Mouse (Mus musculus): ENCODE data around the gene Stfa1. TPM values are rescaled to one million over a fixed set of nuclear protein-coding genes. Genes with fewer than 3 reads are reported as not detected.
"Not testable (repeated sequence)": the region's sequence is repeated elsewhere in the genome, so short reads cannot be mapped to it uniquely, and the experiment has no call there.

Stfa1 gene
- not detected in 2 replicates for polyA plus RNA-seq (2012; rRNA removed)

DNA sequence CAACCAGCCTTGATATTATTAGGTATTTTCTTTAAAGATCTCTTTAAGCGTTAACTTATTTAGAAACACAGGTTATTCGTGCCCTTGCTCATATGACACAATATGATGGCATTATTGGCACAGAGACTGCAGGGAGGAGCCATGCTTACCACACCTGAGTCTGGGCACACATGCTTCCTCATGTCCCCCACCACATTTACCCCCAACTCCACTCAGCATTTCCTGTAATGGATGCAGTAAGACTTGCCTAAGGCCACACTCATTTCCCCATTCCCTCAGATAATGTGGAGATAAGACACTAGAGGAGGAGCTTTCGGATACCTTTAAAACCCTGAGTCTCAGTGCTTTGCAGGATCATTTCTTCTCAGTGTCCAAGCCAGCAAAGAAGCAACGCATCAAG is at the start of gene Stfa1:
Gene Stfa1 (plus strand): TSS at position 156 of the 400 bp plus-strand sequence.
- WGBS, result 82% methylated on average over 4 of the region's 4 CpGs
- H3K4me3 ChIP-seq (ENCODE audit: low read depth, low read length); H3K4me1 ChIP-seq (ENCODE audit: control insufficient read depth, insufficient read depth, insufficient read length, low read length); H3K36me3 ChIP-seq (ENCODE audit: control insufficient read depth, insufficient read depth, low read length); H3K27ac ChIP-seq (ENCODE audit: insufficient read depth, low read depth, low read length); H3K27me3 ChIP-seq (ENCODE audit: control insufficient read depth, insufficient read depth, low read length): not testable (repeated sequence)

DNA sequence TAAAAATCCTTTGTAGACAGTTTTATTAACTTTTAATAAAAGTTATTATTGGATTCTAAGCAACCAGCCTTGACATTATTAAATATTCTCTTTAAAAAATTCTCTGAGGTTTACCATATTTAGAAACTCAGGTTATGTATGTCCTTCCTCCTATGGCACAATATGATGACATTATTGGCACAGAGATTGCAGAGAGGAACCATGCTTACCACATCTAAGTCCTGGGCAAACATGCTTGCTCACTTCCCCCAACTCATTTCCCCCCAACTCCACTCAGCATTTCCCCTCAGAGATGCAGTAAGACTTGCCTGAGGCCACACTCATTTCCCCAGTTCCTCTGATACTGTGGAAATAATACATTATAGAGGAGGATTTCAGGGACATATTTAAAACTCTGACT is 16.2 kb upstream of the Stfa1 start:
- not testable (repeated sequence) for H3K27me3 ChIP-seq (ENCODE audit: control insufficient read depth, insufficient read depth, low read length); H3K4me1 ChIP-seq (ENCODE audit: control insufficient read depth, insufficient read depth, insufficient read length, low read length); H3K4me3 ChIP-seq (ENCODE audit: low read depth, low read length); H3K36me3 ChIP-seq (ENCODE audit: control insufficient read depth, insufficient read depth, low read length); H3K27ac ChIP-seq (ENCODE audit: insufficient read depth, low read depth, low read length)

DNA sequence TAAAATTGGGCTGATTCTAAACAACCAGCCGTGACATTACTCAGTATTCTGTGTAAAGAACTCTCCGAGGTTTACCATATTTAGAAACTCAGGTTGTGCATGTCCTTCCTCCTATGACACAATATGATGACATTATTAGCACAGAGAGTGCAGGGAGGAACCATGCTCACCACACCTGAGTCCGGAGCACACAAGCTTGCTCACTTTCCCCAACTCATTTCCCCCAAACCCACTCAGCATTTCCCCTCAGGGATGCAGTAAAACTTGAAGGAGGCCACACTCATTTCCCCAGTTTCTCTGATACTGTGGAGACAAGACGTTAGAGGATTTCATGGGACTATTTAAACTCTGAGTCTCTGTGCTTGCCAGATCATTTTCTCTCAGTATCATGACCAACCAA is 12.4 kb downstream of the Stfa1 start:
- no peaks in the 10 kb centered on the region for H3K27me3 ChIP-seq (ENCODE audit: control insufficient read depth, insufficient read depth, low read length)
- H3K36me3 ChIP-seq (ENCODE audit: control insufficient read depth, insufficient read depth, low read length), result no peaks in the 10 kb centered on the region
- H3K4me1 ChIP-seq (ENCODE audit: control insufficient read depth, insufficient read depth, insufficient read length, low read length), result no peaks in the 10 kb centered on the region
- WGBS, result 73% methylated on average over 4 of the region's 4 CpGs
- TF ChIP-seq CTCF (IDR thresholded peaks at IDR 0.05; ENCODE audit: extremely low read depth, insufficient read length, insufficient replicate concordance, low read depth, low read length) (no peak), POLR2A (IDR thresholded peaks at IDR 0.05; ENCODE audit: low read depth, low read length) (no peak)
- H3K27ac ChIP-seq (ENCODE audit: insufficient read depth, low read depth, low read length), result no peak overlapping the region
- no peak overlapping the region for H3K4me3 ChIP-seq (ENCODE audit: low read depth, low read length)

GRCm38 (mm10) chr16:36307631-36308030 is 30.9 kb downstream of the Stfa1 start:
- Histone ChIP-seq H3K27me3 (ENCODE audit: control insufficient read depth, insufficient read depth, low read length) (no peaks in the 10 kb centered on the region), H3K27ac (ENCODE audit: insufficient read depth, low read depth, low read length) (no peak overlapping the region), H3K4me3 (ENCODE audit: low read depth, low read length) (no peak overlapping the region), H3K36me3 (ENCODE audit: control insufficient read depth, insufficient read depth, low read length) (no peaks in the 10 kb centered on the region), H3K4me1 (ENCODE audit: control insufficient read depth, insufficient read depth, insufficient read length, low read length) (no peaks in the 10 kb centered on the region)
- 71% methylated on average over 4 of the region's 4 CpGs for WGBS
- TF ChIP-seq CTCF (IDR thresholded peaks at IDR 0.05; ENCODE audit: extremely low read depth, insufficient read length, insufficient replicate concordance, low read depth, low read length), result no peak
- no peak for TF ChIP-seq POLR2A (IDR thresholded peaks at IDR 0.05; ENCODE audit: low read depth, low read length)

DNA sequence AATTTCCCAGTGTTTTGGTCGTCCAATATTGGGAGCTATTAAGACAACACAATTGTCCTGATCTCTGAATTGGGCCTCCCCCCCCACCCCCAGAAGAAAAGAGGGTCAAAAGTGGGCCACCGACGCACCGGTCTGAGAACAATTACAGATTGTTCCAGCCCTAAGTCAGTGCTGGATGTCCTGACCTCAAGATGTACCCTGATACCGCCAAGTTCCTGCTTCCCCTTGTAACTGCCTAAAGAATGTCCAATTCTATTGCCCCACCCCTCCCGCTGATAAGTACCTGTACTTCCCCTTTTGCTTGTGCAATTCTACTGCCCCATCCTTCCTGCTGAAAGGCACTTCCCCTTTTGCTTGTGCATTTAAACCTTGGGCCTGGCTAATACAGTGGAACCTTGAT is 39.4 kb downstream of the Stfa1 start:
- H3K36me3 ChIP-seq (ENCODE audit: control insufficient read depth, insufficient read depth, low read length); H3K27me3 ChIP-seq (ENCODE audit: control insufficient read depth, insufficient read depth, low read length); H3K27ac ChIP-seq (ENCODE audit: insufficient read depth, low read depth, low read length); H3K4me1 ChIP-seq (ENCODE audit: control insufficient read depth, insufficient read depth, insufficient read length, low read length); H3K4me3 ChIP-seq (ENCODE audit: low read depth, low read length): not testable (repeated sequence)
- 79% methylated on average over 6 of the region's 6 CpGs for WGBS

GRCm38 (mm10) chr16:36319286-36319685 is 42.5 kb downstream of the Stfa1 start:
- TF ChIP-seq POLR2A (IDR thresholded peaks at IDR 0.05; ENCODE audit: low read depth, low read length) (no peak), CTCF (IDR thresholded peaks at IDR 0.05; ENCODE audit: extremely low read depth, insufficient read length, insufficient replicate concordance, low read depth, low read length) (no peak)
- no peaks in the 10 kb centered on the region for H3K36me3 ChIP-seq (ENCODE audit: control insufficient read depth, insufficient read depth, low read length)
- H3K4me3 ChIP-seq (ENCODE audit: low read depth, low read length), result no peak overlapping the region
- H3K27me3 ChIP-seq (ENCODE audit: control insufficient read depth, insufficient read depth, low read length), result no peaks in the 10 kb centered on the region
- H3K4me1 ChIP-seq (ENCODE audit: control insufficient read depth, insufficient read depth, insufficient read length, low read length), result no peaks in the 10 kb centered on the region
- H3K27ac ChIP-seq (ENCODE audit: insufficient read depth, low read depth, low read length), result no peak overlapping the region

GRCm38 (mm10) chr16:36334232-36334631 is 57.5 kb downstream of the Stfa1 start, which contains the start of gene BC117090:
Gene BC117090 (minus strand): TSS chr16:36334332.
- TF ChIP-seq POLR2A (IDR thresholded peaks at IDR 0.05; ENCODE audit: low read depth, low read length) (no peak), CTCF (IDR thresholded peaks at IDR 0.05; ENCODE audit: extremely low read depth, insufficient read length, insufficient replicate concordance, low read depth, low read length) (no peak)
- H3K27me3 ChIP-seq (ENCODE audit: control insufficient read depth, insufficient read depth, low read length), result no peaks in the 10 kb centered on the region
- no peak within 1 kb of the TSS for H3K4me3 ChIP-seq (ENCODE audit: low read depth, low read length)
- H3K36me3 ChIP-seq (ENCODE audit: control insufficient read depth, insufficient read depth, low read length), result no peaks in the 10 kb centered on the region
- WGBS, result 61% methylated on average over 3 of the region's 3 CpGs
- H3K27ac ChIP-seq (ENCODE audit: insufficient read depth, low read depth, low read length), result no peak within 1 kb of the TSS
- no peaks in the 10 kb centered on the region for H3K4me1 ChIP-seq (ENCODE audit: control insufficient read depth, insufficient read depth, insufficient read length, low read length)

Other genes with a start within 250 kb of the Stfa1 start
- gene Wdr5b, start 235.8 kb upstream of the Stfa1 start, polyA plus RNA-seq (2012; rRNA removed), result 0.39 and 0.60 TPM in 2 replicates
- 13.3 and 18.6 TPM in 2 replicates for gene Fam162a, start 205.4 kb upstream of the Stfa1 start, polyA plus RNA-seq (2012; rRNA removed)
- gene Ccdc58, start 205.3 kb upstream of the Stfa1 start, polyA plus RNA-seq (2012; rRNA removed), result 2.3 and 2.6 TPM in 2 replicates
- gene Csta1, start 145.7 kb upstream of the Stfa1 start, polyA plus RNA-seq (2012; rRNA removed), result not detected in 2 replicates
- gene Stfa2l1, start 120.1 kb upstream of the Stfa1 start, polyA plus RNA-seq (2012; rRNA removed), result not detected in 2 replicates
- gene Gm5483, start 92.7 kb upstream of the Stfa1 start, polyA plus RNA-seq (2012; rRNA removed), result not detected in 2 replicates
- not detected in 2 replicates for gene Gm5416, start 66.5 kb upstream of the Stfa1 start, polyA plus RNA-seq (2012; rRNA removed)
- not detected in 2 replicates for gene 2010005H15Rik, start 55.5 kb upstream of the Stfa1 start, polyA plus RNA-seq (2012; rRNA removed)
- gene BC117090, start 57.4 kb downstream of the Stfa1 start, polyA plus RNA-seq (2012; rRNA removed), result not detected in 2 replicates
- not detected in 2 replicates for gene BC100530, start 90.8 kb downstream of the Stfa1 start, polyA plus RNA-seq (2012; rRNA removed)
- gene Stfa2, start 131.5 kb downstream of the Stfa1 start, polyA plus RNA-seq (2012; rRNA removed), result not detected in 2 replicates
- gene Stfa3, start 178.4 kb downstream of the Stfa1 start, polyA plus RNA-seq (2012; rRNA removed), result not detected in 2 replicates

Measured in small intestine, adult 2 months (tissue).